Mouse (Mus musculus): ENCODE measurements around the gene Cbx4. TPM values are rescaled to one million over a fixed set of nuclear protein-coding genes. Genes with fewer than 3 reads are reported as not detected.

Gene Cbx4
- polyA plus RNA-seq, 1 experiment from 2014 or later = 14.5 TPM

- Histone ChIP-seq H3K4me3 (ENCODE audit: low read depth, low read length) (no peak overlapping the region), H3K36me3 (ENCODE audit: control insufficient read depth, insufficient read depth, low read length) (no peaks in the 10 kb centered on the region), H3K4me2 (ENCODE audit: low read depth, low read length) (no peak overlapping the region), H3K27me3 (ENCODE audit: control insufficient read depth, insufficient read depth, low read length) (no peaks in the 10 kb centered on the region), H3K27ac (ENCODE audit: low read depth, low read length) (no peak overlapping the region), H3K9me3 (ENCODE audit: control insufficient read depth, low read length) (no peaks in the 10 kb centered on the region), H3K9ac (replicated peaks; ENCODE audit: low read depth, low read length) (no peak overlapping the region), H3K4me1 (ENCODE audit: control insufficient read depth, insufficient read depth, low read length) (no peaks in the 10 kb centered on the region)
- WGBS = 82% methylated on average over 4 of the region's 4 CpGs
- no peak for ATAC-seq (ENCODE audit: low read depth)
These were observed 31.0 kb upstream of the Cbx4 start for GRCm38 (mm10) chr11:119116992-119117391.

- H3K27me3 ChIP-seq (ENCODE audit: control insufficient read depth, insufficient read depth, low read length) = no peaks in the 10 kb centered on the region
- H3K4me1 ChIP-seq (ENCODE audit: control insufficient read depth, insufficient read depth, low read length) = no peaks in the 10 kb centered on the region
- no peak overlapping the region for H3K27ac ChIP-seq (ENCODE audit: low read depth, low read length)
- H3K4me2 ChIP-seq (ENCODE audit: low read depth, low read length) = no peak overlapping the region
- H3K9ac ChIP-seq (replicated peaks; ENCODE audit: low read depth, low read length) = no peak overlapping the region
- ATAC-seq (ENCODE audit: low read depth) = no peak
- H3K36me3 ChIP-seq (ENCODE audit: control insufficient read depth, insufficient read depth, low read length) = no peaks in the 10 kb centered on the region
- H3K9me3 ChIP-seq (ENCODE audit: control insufficient read depth, low read length) = no peaks in the 10 kb centered on the region
- H3K4me3 ChIP-seq (ENCODE audit: low read depth, low read length) = no peak overlapping the region
These were observed 26.7 kb upstream of the Cbx4 start for GRCm38 (mm10) chr11:119112721-119113120.

- Histone ChIP-seq H3K4me1 (ENCODE audit: control insufficient read depth, insufficient read depth, low read length) (no peaks in the 10 kb centered on the region), H3K4me3 (ENCODE audit: low read depth, low read length) (no peak overlapping the region), H3K27me3 (ENCODE audit: control insufficient read depth, insufficient read depth, low read length) (no peaks in the 10 kb centered on the region), H3K9me3 (ENCODE audit: control insufficient read depth, low read length) (no peaks in the 10 kb centered on the region), H3K36me3 (ENCODE audit: control insufficient read depth, insufficient read depth, low read length) (no peaks in the 10 kb centered on the region), H3K9ac (replicated peaks; ENCODE audit: low read depth, low read length) (no peak overlapping the region), H3K27ac (ENCODE audit: low read depth, low read length) (no peak overlapping the region), H3K4me2 (ENCODE audit: low read depth, low read length) (no peak overlapping the region)
- no peak for ATAC-seq (ENCODE audit: low read depth)
- WGBS = 11% methylated on average over 7 of the region's 7 CpGs
These were observed 25.3 kb upstream of the Cbx4 start for GRCm38 (mm10) chr11:119111345-119111744.

- Histone ChIP-seq H3K9ac (replicated peaks; ENCODE audit: low read depth, low read length) (no peak overlapping the region), H3K36me3 (ENCODE audit: control insufficient read depth, insufficient read depth, low read length) (no peaks in the 10 kb centered on the region), H3K27me3 (ENCODE audit: control insufficient read depth, insufficient read depth, low read length) (no peaks in the 10 kb centered on the region), H3K4me3 (ENCODE audit: low read depth, low read length) (no peak overlapping the region), H3K4me1 (ENCODE audit: control insufficient read depth, insufficient read depth, low read length) (0 out of 2 replicates have a peak, but pooled peaks cover 2% of the 10 kb centered on the region), H3K27ac (ENCODE audit: low read depth, low read length) (no peak overlapping the region), H3K9me3 (ENCODE audit: control insufficient read depth, low read length) (no peaks in the 10 kb centered on the region), H3K4me2 (ENCODE audit: low read depth, low read length) (no peak overlapping the region)
- ATAC-seq (ENCODE audit: low read depth) = no peak
- 77% methylated on average over 9 of the region's 9 CpGs for WGBS
These were observed 23.5 kb upstream of the Cbx4 start for GRCm38 (mm10) chr11:119109415-119110071.

GRCm38 (mm10) chr11:119108573-119109263 lies 22.7 kb upstream of the Cbx4 start:
- 0 out of 2 replicates have a peak, but pooled peaks cover 2% of the 10 kb centered on the region for H3K4me1 ChIP-seq (ENCODE audit: control insufficient read depth, insufficient read depth, low read length)
- H3K4me2 ChIP-seq (ENCODE audit: low read depth, low read length) = no peak overlapping the region
- H3K9me3 ChIP-seq (ENCODE audit: control insufficient read depth, low read length) = no peaks in the 10 kb centered on the region
- no peaks in the 10 kb centered on the region for H3K36me3 ChIP-seq (ENCODE audit: control insufficient read depth, insufficient read depth, low read length)
- H3K9ac ChIP-seq (replicated peaks; ENCODE audit: low read depth, low read length) = no peak overlapping the region
- whole genome bisulfite sequencing = 81% methylated on average over 10 of the region's 10 CpGs
- H3K4me3 ChIP-seq (ENCODE audit: low read depth, low read length) = no peak overlapping the region
- ATAC-seq (ENCODE audit: low read depth) = no peak
- H3K27me3 ChIP-seq (ENCODE audit: control insufficient read depth, insufficient read depth, low read length) = no peaks in the 10 kb centered on the region
- H3K27ac ChIP-seq (ENCODE audit: low read depth, low read length) = no peak overlapping the region

GRCm38 (mm10) chr11:119106289-119106688 lies 20.3 kb upstream of the Cbx4 start:
- 57% methylated on average over 5 of the region's 6 CpGs for WGBS
- no peaks in the 10 kb centered on the region for H3K36me3 ChIP-seq (ENCODE audit: control insufficient read depth, insufficient read depth, low read length)
- no peak for ATAC-seq (ENCODE audit: low read depth)

GRCm38 (mm10) chr11:119105748-119106147 lies 19.7 kb upstream of the Cbx4 start:
- WGBS = 57% methylated on average over 8 of the region's 8 CpGs
- Histone ChIP-seq H3K4me2 (ENCODE audit: low read depth, low read length) (no peak overlapping the region), H3K27me3 (ENCODE audit: control insufficient read depth, insufficient read depth, low read length) (no peaks in the 10 kb centered on the region), H3K9me3 (ENCODE audit: control insufficient read depth, low read length) (no peaks in the 10 kb centered on the region), H3K4me1 (ENCODE audit: control insufficient read depth, insufficient read depth, low read length) (0 out of 2 replicates have a peak, but pooled peaks cover 2% of the 10 kb centered on the region), H3K9ac (replicated peaks; ENCODE audit: low read depth, low read length) (no peak overlapping the region), H3K36me3 (ENCODE audit: control insufficient read depth, insufficient read depth, low read length) (no peaks in the 10 kb centered on the region), H3K27ac (ENCODE audit: low read depth, low read length) (no peak overlapping the region), H3K4me3 (ENCODE audit: low read depth, low read length) (no peak overlapping the region)
- no peak for ATAC-seq (ENCODE audit: low read depth)

More at GRCm38 (mm10) chr11:119106289-119106688, 20.3 kb upstream of the Cbx4 start:
- Histone ChIP-seq H3K9ac (replicated peaks; ENCODE audit: low read depth, low read length) (no peak overlapping the region), H3K4me1 (ENCODE audit: control insufficient read depth, insufficient read depth, low read length) (0 out of 2 replicates have a peak, but pooled peaks cover 2% of the 10 kb centered on the region), H3K4me3 (ENCODE audit: low read depth, low read length) (no peak overlapping the region), H3K4me2 (ENCODE audit: low read depth, low read length) (no peak overlapping the region), H3K27ac (ENCODE audit: low read depth, low read length) (no peak overlapping the region), H3K27me3 (ENCODE audit: control insufficient read depth, insufficient read depth, low read length) (no peaks in the 10 kb centered on the region), H3K9me3 (ENCODE audit: control insufficient read depth, low read length) (no peaks in the 10 kb centered on the region)

- no peak for ATAC-seq (ENCODE audit: low read depth)
- WGBS = 78% methylated on average over 7 of the region's 7 CpGs
- Histone ChIP-seq H3K4me2 (ENCODE audit: low read depth, low read length) (no peak overlapping the region), H3K36me3 (ENCODE audit: control insufficient read depth, insufficient read depth, low read length) (no peaks in the 10 kb centered on the region), H3K27me3 (ENCODE audit: control insufficient read depth, insufficient read depth, low read length) (no peaks in the 10 kb centered on the region), H3K27ac (ENCODE audit: low read depth, low read length) (no peak overlapping the region), H3K4me1 (ENCODE audit: control insufficient read depth, insufficient read depth, low read length) (0 out of 2 replicates have a peak, but pooled peaks cover 2% of the 10 kb centered on the region), H3K4me3 (ENCODE audit: low read depth, low read length) (no peak overlapping the region), H3K9ac (replicated peaks; ENCODE audit: low read depth, low read length) (no peak overlapping the region), H3K9me3 (ENCODE audit: control insufficient read depth, low read length) (no peaks in the 10 kb centered on the region)
These were observed 19.1 kb upstream of the Cbx4 start for GRCm38 (mm10) chr11:119105071-119105609.

- ATAC-seq (ENCODE audit: low read depth) = no peak
These were observed 18.0 kb upstream of the Cbx4 start for GRCm38 (mm10) chr11:119103991-119104390.

More at GRCm38 (mm10) chr11:119103991-119104390, 18.0 kb upstream of the Cbx4 start:
- Histone ChIP-seq H3K4me1 (ENCODE audit: control insufficient read depth, insufficient read depth, low read length) (0 out of 2 replicates have a peak, but pooled peaks cover 2% of the 10 kb centered on the region), H3K4me3 (ENCODE audit: low read depth, low read length) (no peak overlapping the region), H3K9me3 (ENCODE audit: control insufficient read depth, low read length) (no peaks in the 10 kb centered on the region), H3K27ac (ENCODE audit: low read depth, low read length) (no peak overlapping the region), H3K9ac (replicated peaks; ENCODE audit: low read depth, low read length) (no peak overlapping the region), H3K27me3 (ENCODE audit: control insufficient read depth, insufficient read depth, low read length) (no peaks in the 10 kb centered on the region), H3K4me2 (ENCODE audit: low read depth, low read length) (no peak overlapping the region), H3K36me3 (ENCODE audit: control insufficient read depth, insufficient read depth, low read length) (no peaks in the 10 kb centered on the region)
- WGBS = 85% methylated on average over 3 of the region's 3 CpGs
